Mouse (Mus musculus) CH12.LX (cell line): ENCODE results near the gene Thrb. TPM values are rescaled to one million over a fixed set of nuclear protein-coding genes. Genes with fewer than 3 reads are reported as not detected.

Experiments
- DNase-seq: peaks from one replicate; pipeline ENCODE4 v3.0.0-alpha.2; 2013; ENCODE audit errors: extremely low read depth
- H3K27ac ChIP-seq: 2 replicates; pipeline ENCODE4 v1.5.1; 2012; ENCODE audit warnings: low read depth, mild to moderate bottlenecking, control low read depth, moderate library complexity; ENCODE audit not compliant: insufficient read depth
- H3K27me3 ChIP-seq: replicated peaks from 2 replicates; pipeline ENCODE3; 2012; ENCODE audit warnings: inconsistent platforms
- H3K36me3 ChIP-seq, 2 experiments: replicated peaks in 1 of 2; 2 replicates each; pipeline versions ENCODE3 to v1.6.1; 2012; ENCODE audit warnings: inconsistent platforms in 1 of 2, low read length in 1 of 2, mild to moderate bottlenecking in 1 of 2, mixed read lengths in 1 of 2, moderate library complexity in 1 of 2; ENCODE audit not compliant: control insufficient read depth in 1 of 2, insufficient read depth in 1 of 2
- H3K4me1 ChIP-seq, 2 experiments: 2 replicates each; pipeline ENCODE4 v1.6.1; 2012; ENCODE audit warnings: inconsistent platforms in 1 of 2, moderate library complexity in 1 of 2; ENCODE audit not compliant: insufficient read depth in 2 of 2, control insufficient read depth in 1 of 2
- H3K4me2 ChIP-seq: 2 replicates; pipeline ENCODE4 v1.6.1; 2012; ENCODE audit warnings: low read depth, mild to moderate bottlenecking, control low read depth; ENCODE audit not compliant: poor library complexity, insufficient read depth, severe bottlenecking
- H3K4me3 ChIP-seq, 3 experiments: fragments of 150-350 bp in 1 of 3; sonication (generic) in 1 of 3; replicated peaks in 1 of 3; 2 replicates each; pipeline versions ENCODE3 to v1.5.1; 2011 to 2012; ENCODE audit warnings: low read depth in 2 of 3, low read length in 2 of 3, mild to moderate bottlenecking in 2 of 3, moderate library complexity in 2 of 3, control low read depth in 1 of 3, improper control_type of control experiment in 1 of 3, inconsistent platforms in 1 of 3, mixed read lengths in 1 of 3; ENCODE audit not compliant: poor library complexity in 1 of 3
- H3K79me2 ChIP-seq: replicated peaks from 2 replicates; pipeline ENCODE4 v1.6.1; 2012; ENCODE audit warnings: mild to moderate bottlenecking, moderate library complexity; ENCODE audit not compliant: control insufficient read depth, poor library complexity, insufficient read depth, severe bottlenecking; ENCODE audit errors: extremely low read depth
- H3K9ac ChIP-seq: 2 replicates; pipeline ENCODE4 v1.6.1; 2012; ENCODE audit warnings: low read depth, mild to moderate bottlenecking, control low read depth, moderate library complexity; ENCODE audit not compliant: insufficient read depth
- H3K9me3 ChIP-seq: replicated peaks from 2 replicates; pipeline ENCODE3; 2012; ENCODE audit warnings: low read length, inconsistent platforms, mixed read lengths
- E2F4 ChIP-seq: IDR thresholded peaks from 2 replicates; pipeline ENCODE4 v1.6.1; 2011; ENCODE audit warnings: low read depth, low read length, improper control_type of control experiment; ENCODE audit not compliant: insufficient replicate concordance
- HCFC1 ChIP-seq: IDR thresholded peaks from 2 replicates; pipeline ENCODE4 v1.6.1; 2012; ENCODE audit warnings: low read depth, mild to moderate bottlenecking, inconsistent platforms, low read length, improper control_type of control experiment
- IRF4 ChIP-seq: IDR thresholded peaks from 2 replicates; pipeline ENCODE4 v1.6.1; 2014; ENCODE audit warnings: low read depth, mild to moderate bottlenecking, inconsistent platforms, low read length, improper control_type of control experiment
- JUND ChIP-seq: conservative IDR thresholded peaks from 2 replicates; pipeline ENCODE4 v1.6.1; 2011; ENCODE audit warnings: low read depth, low read length, improper control_type of control experiment
- MEF2A ChIP-seq: IDR thresholded peaks from 2 replicates; pipeline ENCODE4 v1.6.1; 2014; ENCODE audit warnings: low read depth, mild to moderate bottlenecking, inconsistent platforms, low read length, improper control_type of control experiment, borderline replicate concordance
- NELFE ChIP-seq: IDR thresholded peaks from 2 replicates; pipeline ENCODE4 v1.6.1; 2011; ENCODE audit warnings: low read depth, low read length, improper control_type of control experiment
- TCF12 ChIP-seq: IDR thresholded peaks from 2 replicates; pipeline ENCODE4 v1.6.1; 2014; ENCODE audit warnings: low read depth, mild to moderate bottlenecking, inconsistent platforms, low read length, improper control_type of control experiment
- UBTF ChIP-seq: IDR thresholded peaks from 2 replicates; pipeline ENCODE4 v1.6.1; 2012; ENCODE audit warnings: low read depth, mild to moderate bottlenecking, inconsistent platforms, low read length, improper control_type of control experiment, moderate library complexity
- USF1 ChIP-seq: IDR thresholded peaks from 2 replicates; pipeline ENCODE4 v1.6.1; 2014; ENCODE audit warnings: low read depth, mild to moderate bottlenecking, inconsistent platforms, low read length, improper control_type of control experiment
- ZC3H11A ChIP-seq: IDR thresholded peaks from 2 replicates; pipeline ENCODE4 v1.6.1; 2012; ENCODE audit warnings: low read depth, mild to moderate bottlenecking, inconsistent platforms, low read length, improper control_type of control experiment
- dilution Hi-C: fragments of 300-500 bp; cut with MboI; formaldehyde crosslinking; loops from 2 replicates; pipeline ENCODE4 v1.14.3; 2020; ENCODE audit warnings: low sequenced_read_pairs; ENCODE audit not compliant: extremely low pct_unique_long_range_greater_than_20kb, extremely low pct_ligation_motif_present
- in situ Hi-C: fragments of 300-500 bp; cut with MboI; formaldehyde crosslinking; loops from 3 replicates; pipeline ENCODE4 v1.14.3; 2019; ENCODE audit warnings: low sequenced_read_pairs, low pct_ligation_motif_present, low pct_unique_long_range_greater_than_20kb, mixed read lengths
- polyA plus RNA-seq: library from polyadenylated mRNA; unstranded; fragments of >175 nt; gene quantifications from 2 replicates; pipeline ENCODE4 v1.2.1, GENCODE M21; 2012; ENCODE audit warnings: low read depth; ENCODE audit not compliant: insufficient read length
- total RNA-seq, 2 experiments: library from RNA; depleted of rRNA; stranded (reverse); fragments of 300-350 nt in 1 of 2; fragments of >200 nt in 1 of 2; gene quantifications; 2 replicates each; pipeline ENCODE4 v1.2.3; 2012 to 2014

Gene Thrb
- total and polyA plus RNA-seq, 3 experiments, result 0.56 to 1.6 (median 0.60) TPM

DNA sequence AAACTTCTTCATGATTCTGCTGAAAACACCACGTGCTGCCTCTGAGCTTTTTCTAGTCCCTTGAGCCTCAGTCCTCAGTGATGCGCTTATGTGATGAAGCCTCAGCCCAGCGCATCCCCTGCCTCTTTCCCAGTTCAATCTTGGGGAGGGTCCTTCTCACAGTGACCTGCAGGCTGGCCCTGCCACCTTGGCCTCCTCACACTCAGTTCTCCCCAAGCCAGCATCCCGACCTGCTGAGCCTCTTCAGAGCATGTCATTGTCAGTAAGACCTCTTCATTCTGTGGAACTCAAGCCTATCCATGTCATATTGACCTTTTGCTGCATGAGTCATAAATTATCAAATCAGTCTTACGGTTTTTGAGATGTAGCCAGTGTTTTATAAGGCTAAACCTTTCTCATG, 376.5 kb downstream of the Thrb start:
- no peak overlapping the region for H3K9ac ChIP-seq
- TF ChIP-seq ZC3H11A (no peak), NELFE (no peak)
- TF ChIP-seq, all 38 proteins: peak for 0
- Histone ChIP-seq H3K4me1 (peaks cover 0 to 9% of the 10 kb centered on the region in 2 experiments; a peak in 2 of 4 replicates), H3K27ac (no peak overlapping the region), H3K4me3 (no peak overlapping the region), H3K9me3 (no peaks in the 10 kb centered on the region), H3K27me3 (no peaks in the 10 kb centered on the region), H3K36me3 (no peaks in the 10 kb centered on the region), H3K4me2 (no peak overlapping the region), H3K79me2 (no peaks in the 10 kb centered on the region)
- dilution Hi-C loops, result no loop called here
- in situ Hi-C loops, result no loop called here
- DNase-seq, result no peak

DNA sequence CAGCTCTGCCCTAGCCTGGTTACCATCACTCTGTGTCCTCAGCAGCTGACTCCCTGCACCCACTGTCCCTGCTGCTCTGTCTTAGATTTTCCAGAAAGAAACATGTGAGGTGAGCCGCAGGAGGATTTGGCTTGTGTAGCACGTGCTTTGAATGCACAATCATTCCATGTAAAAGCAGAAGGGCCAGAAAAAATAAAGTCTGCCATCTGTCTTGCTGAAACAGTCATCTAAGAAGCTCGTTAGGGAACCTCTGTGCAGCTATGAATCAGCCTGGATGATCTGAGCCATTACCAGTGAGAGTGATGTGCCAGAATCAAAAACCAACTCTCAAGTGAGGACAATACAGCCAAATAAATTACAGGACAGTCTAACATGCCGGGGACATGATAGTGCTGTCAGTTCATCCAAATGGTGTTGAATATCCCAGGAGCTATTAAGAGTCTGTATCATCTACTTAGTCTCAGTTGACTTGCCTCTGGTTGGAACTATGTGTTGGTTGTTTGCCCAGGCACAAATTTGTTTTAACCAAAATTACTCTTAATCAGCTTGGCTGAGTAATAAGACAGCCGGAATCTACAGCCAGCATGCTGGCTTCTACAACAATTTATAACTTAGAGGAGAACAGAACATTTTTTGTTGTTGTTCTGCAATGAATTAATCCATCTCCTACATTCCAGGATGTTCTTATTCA, 402.2 kb downstream of the Thrb start:
- in situ Hi-C loops (no loop called here), dilution Hi-C loops (no loop called here)
- no peak overlapping the region for H3K27ac ChIP-seq
- no peaks in the 10 kb centered on the region for H3K9me3 ChIP-seq
- no peak overlapping the region for H3K4me2 ChIP-seq
- no peak overlapping the region for H3K4me3 ChIP-seq
- H3K79me2 ChIP-seq, result no peaks in the 10 kb centered on the region
- no peaks in the 10 kb centered on the region for H3K27me3 ChIP-seq
- no peak overlapping the region for H3K9ac ChIP-seq
- H3K4me1 ChIP-seq, result 0 out of 4 replicates have a peak, but pooled peaks cover 0 to 3% of the 10 kb centered on the region in 2 experiments
- TF ChIP-seq UBTF, result no peak
- no peak for TF ChIP-seq USF1
- no peak for TF ChIP-seq TCF12
- no peak for TF ChIP-seq MEF2A
- no peak for TF ChIP-seq HCFC1
- TF ChIP-seq E2F4, result no peak
- TF ChIP-seq IRF4, result no peak
- TF ChIP-seq JUND, result no peak
- no peak for DNase-seq
- H3K36me3 ChIP-seq, result no peaks in the 10 kb centered on the region
